Mouse (Mus musculus) myocyte (in vitro differentiated cells): ENCODE measurements around the gene Kpna3. TPM values are rescaled to one million over a fixed set of nuclear protein-coding genes. Genes with fewer than 3 reads are reported as not detected.

Experiments
- H3K27me3 ChIP-seq: one replicate; pipeline ENCODE4 v1.6.1; 2011; ENCODE audit not compliant: control insufficient read depth, insufficient read depth, insufficient read length
- H3K36me3 ChIP-seq: one replicate; pipeline ENCODE4 v1.6.1; 2011; ENCODE audit not compliant: control insufficient read depth, insufficient read depth
- H3K4me2 ChIP-seq: one replicate; pipeline ENCODE4 v1.6.1; 2011; ENCODE audit warnings: low read depth, control low read depth
- H3K4me3 ChIP-seq: one replicate; pipeline ENCODE4 v1.5.1; 2011; ENCODE audit warnings: mild to moderate bottlenecking, control low read depth, moderate library complexity
- H3K79me2 ChIP-seq: one replicate; pipeline ENCODE4 v1.6.1; 2011; ENCODE audit not compliant: control insufficient read depth, insufficient read depth
- H3ac ChIP-seq: one replicate; pipeline ENCODE4 v1.6.1; 2011; ENCODE audit not compliant: control insufficient read depth, insufficient read length
- CEBPB ChIP-seq: IDR thresholded peaks from 2 replicates; pipeline ENCODE4 v1.6.1; 2011; ENCODE audit warnings: mild to moderate bottlenecking, moderate library complexity; ENCODE audit not compliant: poor library complexity, insufficient read depth, severe bottlenecking
- E2F4 ChIP-seq: IDR thresholded peaks from one replicate; pipeline ENCODE4 v1.6.1; 2011; ENCODE audit warnings: mild to moderate bottlenecking, control low read depth, moderate library complexity; ENCODE audit not compliant: insufficient read depth
- MAX ChIP-seq: IDR thresholded peaks from one replicate; pipeline ENCODE4 v1.6.1; 2011; ENCODE audit warnings: low read depth, mild to moderate bottlenecking, control low read depth
- MYOD1 ChIP-seq, 3 experiments: IDR thresholded peaks; one replicate each; pipeline ENCODE4 v1.6.1; 2011; ENCODE audit warnings: control low read depth in 2 of 3, low read depth in 2 of 3, mild to moderate bottlenecking in 2 of 3, moderate library complexity in 1 of 3; ENCODE audit not compliant: insufficient read length in 2 of 3, control insufficient read depth in 1 of 3
- MYOG ChIP-seq, 3 experiments: IDR thresholded peaks; one replicate each; pipeline ENCODE4 v1.6.1; 2011; ENCODE audit warnings: control low read depth in 2 of 3, low read depth in 2 of 3, mild to moderate bottlenecking in 2 of 3; ENCODE audit not compliant: insufficient read length in 2 of 3, control insufficient read depth in 1 of 3, insufficient read depth in 1 of 3
- POLR2A ChIP-seq: IDR thresholded peaks from one replicate; pipeline ENCODE4 v1.6.1; 2011; ENCODE audit warnings: low read depth, mild to moderate bottlenecking, control low read depth, moderate library complexity; ENCODE audit not compliant: insufficient read length
- POLR2AphosphoS2 ChIP-seq: IDR thresholded peaks from one replicate; pipeline ENCODE4 v1.6.1; 2011; ENCODE audit warnings: low read depth, control low read depth; ENCODE audit not compliant: insufficient read length
- REST ChIP-seq: IDR thresholded peaks from one replicate; pipeline ENCODE4 v1.6.1; 2011; ENCODE audit warnings: mild to moderate bottlenecking, control low read depth, moderate library complexity; ENCODE audit not compliant: insufficient read depth, insufficient read length
- SRF ChIP-seq: IDR thresholded peaks from one replicate; pipeline ENCODE4 v1.6.1; 2011; ENCODE audit warnings: low read depth; ENCODE audit not compliant: control insufficient read depth, insufficient read length
- TCF12 ChIP-seq: IDR thresholded peaks from one replicate; pipeline ENCODE4 v1.6.1; 2011; ENCODE audit warnings: mild to moderate bottlenecking, control low read depth; ENCODE audit not compliant: poor library complexity, insufficient read depth, severe bottlenecking
- TCF3 ChIP-seq: IDR thresholded peaks from one replicate; pipeline ENCODE4 v1.6.1; 2011; ENCODE audit warnings: low read depth, control low read depth; ENCODE audit not compliant: insufficient read length
- USF1 ChIP-seq: IDR thresholded peaks from one replicate; pipeline ENCODE4 v1.6.1; 2011; ENCODE audit warnings: low read depth, mild to moderate bottlenecking, control low read depth, moderate library complexity
- polyA plus RNA-seq: library from polyadenylated mRNA; unstranded; fragments of >200 nt; fragmentation: generic; extraction: Trizol; gene quantifications from one replicate; pipeline ENCODE4 v1.2.1, GENCODE M21; 2012; ENCODE audit warnings: missing spikeins

The Kpna3 gene
- polyA plus RNA-seq, 1 experiment: 13.7 TPM

GRCm38 (mm10) chr14:61364656-61365055 lies 75.0 kb downstream of the Kpna3 start:
- no peak for TF ChIP-seq SRF
- TF ChIP-seq TCF12: no peak
- no peak for TF ChIP-seq CEBPB
- no peak for TF ChIP-seq MYOD1 (IDR thresholded peaks at IDR 0.05; ENCODE audit: control insufficient read depth in 1 of 3, insufficient read length in 2 of 3, low read depth in 2 of 3)
- no peak for TF ChIP-seq E2F4
- no peak for TF ChIP-seq USF1
- no peak for TF ChIP-seq POLR2A
- no peaks in the 10 kb centered on the region for H3K27me3 ChIP-seq
- no peak overlapping the region for H3ac ChIP-seq
- no peaks in the 10 kb centered on the region for H3K79me2 ChIP-seq
- H3K36me3 ChIP-seq: peaks cover 17% of the 10 kb centered on the region
- H3K4me3 ChIP-seq: no peak overlapping the region
- no peak overlapping the region for H3K4me2 ChIP-seq

GRCm38 (mm10) chr14:61363734-61364133 lies 75.9 kb downstream of the Kpna3 start:
- Histone ChIP-seq H3ac (no peak overlapping the region), H3K79me2 (no peaks in the 10 kb centered on the region), H3K36me3 (peaks cover 14% of the 10 kb centered on the region), H3K27me3 (no peaks in the 10 kb centered on the region), H3K4me3 (no peak overlapping the region), H3K4me2 (no peak overlapping the region)
- no peak for TF ChIP-seq REST
- TF ChIP-seq TCF12: no peak
- TF ChIP-seq POLR2AphosphoS2: no peak
- no peak for TF ChIP-seq MAX
- no peak for TF ChIP-seq USF1
- no peak for TF ChIP-seq MYOD1 (IDR thresholded peaks at IDR 0.05; ENCODE audit: control insufficient read depth in 1 of 3, insufficient read length in 2 of 3, low read depth in 2 of 3)
- no peak for TF ChIP-seq CEBPB
- no peak for TF ChIP-seq E2F4
- no peak for TF ChIP-seq TCF3
- no peak for TF ChIP-seq MYOG (IDR thresholded peaks at IDR 0.05; ENCODE audit: control insufficient read depth in 1 of 3, insufficient read depth in 1 of 3, insufficient read length in 2 of 3, low read depth in 2 of 3)
- no peak for TF ChIP-seq POLR2A
- TF ChIP-seq SRF: no peak

DNA sequence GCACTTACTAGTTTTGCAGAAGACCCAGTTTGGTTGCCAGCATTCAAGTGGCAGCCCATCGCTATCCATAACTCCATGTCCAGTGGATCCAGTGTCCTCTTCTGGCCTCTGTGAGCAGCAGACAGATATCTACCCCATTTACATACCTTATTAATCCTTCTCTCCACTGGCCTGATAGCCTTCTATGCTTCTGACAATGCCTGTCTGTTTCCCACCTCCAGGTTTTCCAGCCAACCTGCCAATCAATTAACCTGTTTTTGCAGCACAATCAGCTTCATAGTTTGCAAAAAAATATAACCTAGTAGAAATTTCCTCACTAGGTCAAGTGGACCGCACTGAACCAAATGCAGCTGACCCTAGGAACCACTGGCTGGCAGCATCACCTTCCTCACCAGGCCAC lies 77.4 kb downstream of the Kpna3 start:
- TF ChIP-seq TCF12 (no peak), TCF3 (no peak), E2F4 (no peak), POLR2A (no peak), POLR2AphosphoS2 (no peak), SRF (no peak), REST (no peak), MYOG (IDR thresholded peaks at IDR 0.05; ENCODE audit: control insufficient read depth in 1 of 3, insufficient read depth in 1 of 3, insufficient read length in 2 of 3, low read depth in 2 of 3) (no peak)
- Histone ChIP-seq H3ac (no peak overlapping the region), H3K4me3 (no peak overlapping the region), H3K27me3 (no peaks in the 10 kb centered on the region), H3K36me3 (peaks cover 14% of the 10 kb centered on the region), H3K79me2 (no peaks in the 10 kb centered on the region), H3K4me2 (no peak overlapping the region)

GRCm38 (mm10) chr14:61360981-61361511 lies 78.6 kb downstream of the Kpna3 start:
- no peaks in the 10 kb centered on the region for H3K27me3 ChIP-seq
- peak overlapping the region; percentile 75 for H3K4me2 ChIP-seq
- H3K36me3 ChIP-seq: peaks cover 6% of the 10 kb centered on the region
- TF ChIP-seq POLR2AphosphoS2 (no peak), USF1 (no peak), SRF (no peak), E2F4 (no peak), MAX (no peak), REST (no peak), POLR2A (no peak), CEBPB (no peak), MYOG (IDR thresholded peaks at IDR 0.05; ENCODE audit: control insufficient read depth in 1 of 3, insufficient read depth in 1 of 3, insufficient read length in 2 of 3, low read depth in 2 of 3) (no peak), TCF3 (no peak)
- H3K4me3 ChIP-seq: no peak overlapping the region
- no peak overlapping the region for H3ac ChIP-seq
- no peaks in the 10 kb centered on the region for H3K79me2 ChIP-seq
